Mouse (Mus musculus) thymus, postnatal 4 days (tissue): Measurements from ENCODE around the gene Col4a1.

ENCODE experiments used
- DNase-seq: peaks from one replicate; pipeline ENCODE4 v3.0.0; 2021

The Col4a1 gene

GRCm38 (mm10) chr8:11312349-11313175 lies at the start of gene Col4a1, which contains the start of gene Col4a2:
Col4a1 (minus strand) TSS chr8:11312826.
Col4a2 (plus strand) TSS chr8:11312805.
- DNase-seq, result peak; percentile 23

- no peak for DNase-seq
Measured at GRCm38 (mm10) chr8:11361546-11362277, 49.1 kb upstream of the Col4a1 start.

GRCm38 (mm10) chr8:11359846-11360245 lies 47.2 kb upstream of the Col4a1 start:
- DNase-seq, result no peak

- DNase-seq, result no peak
Measured at GRCm38 (mm10) chr8:11357921-11358436, 45.4 kb upstream of the Col4a1 start.

GRCm38 (mm10) chr8:11356776-11357175 lies 44.1 kb upstream of the Col4a1 start:
- DNase-seq, result no peak

- no peak for DNase-seq
Measured at GRCm38 (mm10) chr8:11355900-11356299, 43.3 kb upstream of the Col4a1 start.

- peak; percentile 10 for DNase-seq
Measured at GRCm38 (mm10) chr8:11354800-11355451, 42.3 kb upstream of the Col4a1 start.

- no peak for DNase-seq
Measured at GRCm38 (mm10) chr8:11352514-11352913, 39.9 kb upstream of the Col4a1 start.

GRCm38 (mm10) chr8:11351355-11351754 lies 38.7 kb upstream of the Col4a1 start:
- DNase-seq, result no peak

- DNase-seq, result no peak
Measured at GRCm38 (mm10) chr8:11348622-11349021, 36.0 kb upstream of the Col4a1 start.

- no peak for DNase-seq
Measured at GRCm38 (mm10) chr8:11347699-11348098, 35.1 kb upstream of the Col4a1 start.

GRCm38 (mm10) chr8:11346225-11346624 lies 33.6 kb upstream of the Col4a1 start:
- DNase-seq, result no peak

GRCm38 (mm10) chr8:11344459-11344858 lies 31.8 kb upstream of the Col4a1 start:
- no peak for DNase-seq

- DNase-seq, result no peak
Measured at GRCm38 (mm10) chr8:11341111-11341566, 28.5 kb upstream of the Col4a1 start.

GRCm38 (mm10) chr8:11340310-11341110 lies 27.9 kb upstream of the Col4a1 start:
- DNase-seq, result no peak

GRCm38 (mm10) chr8:11338507-11338906 lies 25.9 kb upstream of the Col4a1 start:
- DNase-seq, result no peak

- DNase-seq, result no peak
Measured at GRCm38 (mm10) chr8:11337642-11338041, 25.0 kb upstream of the Col4a1 start.

- no peak for DNase-seq
Measured at GRCm38 (mm10) chr8:11336346-11336745, 23.7 kb upstream of the Col4a1 start.

- DNase-seq, result no peak
Measured at GRCm38 (mm10) chr8:11335238-11335637, 22.6 kb upstream of the Col4a1 start.

GRCm38 (mm10) chr8:11334493-11334892 lies 21.9 kb upstream of the Col4a1 start:
- no peak for DNase-seq

- no peak for DNase-seq
Measured at GRCm38 (mm10) chr8:11333746-11334145, 21.1 kb upstream of the Col4a1 start.

GRCm38 (mm10) chr8:11331561-11331960 lies 18.9 kb upstream of the Col4a1 start:
- DNase-seq, result no peak
